Mouse (Mus musculus) heart, embryonic 10.5 days (tissue): Measurements from ENCODE around the gene Dppa5a. TPM values are rescaled to one million over a fixed set of nuclear protein-coding genes. Genes with fewer than 3 reads are reported as not detected.

Source experiments
- DNase-seq: peaks from one replicate; pipeline ENCODE4 v3.0.0-alpha.2; 2017; ENCODE audit warnings: low spot score
- H3K27ac ChIP-seq: fragments of 300-500 bp; sonication (generic); 2 replicates; pipeline ENCODE4 v1.5.1; 2016; ENCODE audit warnings: mild to moderate bottlenecking
- H3K27me3 ChIP-seq: fragments of 300-500 bp; sonication (generic); 2 replicates; pipeline ENCODE4 v1.6.1; 2016; ENCODE audit warnings: mild to moderate bottlenecking; ENCODE audit not compliant: poor library complexity, insufficient read depth, severe bottlenecking
- H3K36me3 ChIP-seq: fragments of 300-500 bp; sonication (generic); 2 replicates; pipeline ENCODE4 v1.6.1; 2016; ENCODE audit warnings: mild to moderate bottlenecking, moderate library complexity
- H3K4me1 ChIP-seq: fragments of 300-500 bp; sonication (generic); 2 replicates; pipeline ENCODE4 v1.6.1; 2016; ENCODE audit warnings: mild to moderate bottlenecking
- H3K4me3 ChIP-seq: fragments of 300-500 bp; sonication (generic); 2 replicates; pipeline ENCODE4 v1.5.1; 2016; ENCODE audit warnings: mild to moderate bottlenecking, moderate library complexity
- H3K9me3 ChIP-seq: fragments of 300-500 bp; sonication (generic); 2 replicates; pipeline ENCODE4 v1.6.1; 2016; ENCODE audit warnings: mild to moderate bottlenecking, moderate library complexity
- WGBS: fragments of 180-500 bp; shearing (Covaris S2); methylation state at CpG from one replicate; pipeline ENCODE4 v1.1.7; 2016; 5-methylcytosine and 5-hydroxymethylcytosine counted together
- polyA plus RNA-seq: library from polyadenylated mRNA; unstranded; fragments of >200 nt; fragmentation: Nextera tagmentation; extraction: Ambion mirVana; gene quantifications from 2 replicates; pipeline ENCODE4 v1.2.1, GENCODE M21; 2016

The Dppa5a gene
- polyA plus RNA-seq, 1 experiment from 2014 or later, result not detected

- H3K4me3 ChIP-seq, result no peak overlapping the region
- 63% methylated on average over 4 of the region's 4 CpGs for WGBS
Measured at GRCm38 (mm10) chr9:78375486-78375885, 7.5 kb upstream of the Dppa5a start.

GRCm38 (mm10) chr9:78374885-78375389 is 7.0 kb upstream of the Dppa5a start:
- H3K9me3 ChIP-seq, result no peaks in the 10 kb centered on the region
- H3K27me3 ChIP-seq, result peaks cover 13% of the 10 kb centered on the region; the same call in 1 of the 2 replicates
- WGBS, result 74% methylated on average over 1 of the region's 1 CpGs
- peaks cover 15% of the 10 kb centered on the region for H3K4me1 ChIP-seq
- no peak for DNase-seq
- H3K27ac ChIP-seq, result no peak overlapping the region
- H3K36me3 ChIP-seq, result no peaks in the 10 kb centered on the region
- no peak overlapping the region for H3K4me3 ChIP-seq

More at GRCm38 (mm10) chr9:78375486-78375885, 7.5 kb upstream of the Dppa5a start:
- no peak overlapping the region for H3K27ac ChIP-seq
- H3K9me3 ChIP-seq, result no peaks in the 10 kb centered on the region
- DNase-seq, result no peak
- no peaks in the 10 kb centered on the region for H3K36me3 ChIP-seq
- peaks cover 13% of the 10 kb centered on the region; the same call in 1 of the 2 replicates for H3K27me3 ChIP-seq
- H3K4me1 ChIP-seq, result peaks cover 15% of the 10 kb centered on the region

GRCm38 (mm10) chr9:78374397-78374796 is 6.4 kb upstream of the Dppa5a start:
- WGBS, result 46% methylated on average over 5 of the region's 5 CpGs
- H3K4me3 ChIP-seq, result no peak overlapping the region
- no peaks in the 10 kb centered on the region for H3K9me3 ChIP-seq
- peaks cover 13% of the 10 kb centered on the region; the same call in 1 of the 2 replicates for H3K27me3 ChIP-seq
- peaks cover 15% of the 10 kb centered on the region for H3K4me1 ChIP-seq
- no peak for DNase-seq
- no peaks in the 10 kb centered on the region for H3K36me3 ChIP-seq
- no peak overlapping the region for H3K27ac ChIP-seq

DNA sequence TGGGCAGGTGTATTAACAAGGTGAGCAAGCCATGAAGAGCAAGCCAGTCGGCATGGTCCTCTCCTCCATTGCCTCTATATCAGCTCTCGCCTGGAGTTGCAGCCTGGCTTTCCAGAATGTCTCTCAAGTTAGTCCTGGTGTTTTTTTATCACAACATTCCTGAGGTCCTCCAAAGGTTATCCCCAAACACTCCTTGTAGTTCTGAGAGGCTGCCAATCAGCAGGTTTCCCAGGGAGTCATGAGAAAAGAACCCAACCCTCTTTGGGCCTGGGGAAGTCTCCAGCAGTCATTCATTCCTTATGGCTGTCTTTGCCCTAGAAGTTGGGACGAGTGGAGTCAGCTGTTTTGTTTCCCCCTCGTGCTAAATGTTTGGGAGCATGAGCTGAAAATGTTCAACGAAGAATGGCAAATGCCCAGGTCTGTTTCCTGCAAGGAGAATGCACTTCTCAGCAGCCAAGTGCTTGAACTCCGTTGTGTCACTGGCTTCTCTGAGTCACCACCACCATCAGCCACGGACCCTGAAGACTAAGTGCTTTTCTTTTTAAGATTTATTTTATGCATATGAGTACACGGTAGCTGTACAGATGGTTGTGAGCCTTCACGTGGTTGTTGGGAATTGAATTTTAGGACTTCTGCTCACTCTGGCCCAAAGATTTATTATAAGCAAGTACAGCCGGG is 5.0 kb upstream of the Dppa5a start:
- no peak for DNase-seq
- Histone ChIP-seq H3K4me3 (no peak overlapping the region), H3K27me3 (peaks cover 10% of the 10 kb centered on the region; the same call in 1 of the 2 replicates), H3K27ac (no peak overlapping the region), H3K9me3 (no peaks in the 10 kb centered on the region), H3K4me1 (peaks cover 9% of the 10 kb centered on the region), H3K36me3 (no peaks in the 10 kb centered on the region)
- 61% methylated on average over 10 of the region's 10 CpGs for WGBS

GRCm38 (mm10) chr9:78371441-78371840 is 3.5 kb upstream of the Dppa5a start:
- no peaks in the 10 kb centered on the region for H3K36me3 ChIP-seq
- peaks cover under 1% of the 10 kb centered on the region; the same call in 1 of the 2 replicates for H3K27me3 ChIP-seq
- no peaks in the 10 kb centered on the region for H3K9me3 ChIP-seq
- peaks cover 5% of the 10 kb centered on the region; the same call in 1 of the 2 replicates for H3K4me1 ChIP-seq
- H3K27ac ChIP-seq, result no peak overlapping the region
- WGBS, result 91% methylated on average over 3 of the region's 3 CpGs
- no peak overlapping the region for H3K4me3 ChIP-seq
- DNase-seq, result no peak

DNA sequence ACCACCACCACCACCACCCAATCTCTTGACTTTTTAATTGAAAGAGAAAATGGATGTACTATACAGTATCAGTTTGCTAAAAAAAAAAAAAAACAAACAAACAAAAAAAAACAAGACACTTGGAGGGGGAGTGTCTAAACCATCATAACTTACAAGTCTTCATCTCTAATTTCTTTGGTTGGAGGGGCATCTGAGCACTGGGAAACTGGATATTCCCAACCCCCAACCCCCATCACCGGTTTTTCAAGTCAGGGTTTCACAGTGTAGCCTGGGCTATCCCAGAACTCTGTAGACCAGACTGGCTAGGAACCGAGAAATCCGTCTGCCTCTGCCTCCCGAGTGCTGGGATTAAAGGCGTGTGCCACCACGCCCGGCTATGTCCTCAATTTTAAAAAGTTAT is 1.8 kb upstream of the Dppa5a start:
- 83% methylated on average over 7 of the region's 7 CpGs for WGBS
- no peak for DNase-seq
- Histone ChIP-seq H3K9me3 (no peaks in the 10 kb centered on the region), H3K36me3 (no peaks in the 10 kb centered on the region), H3K27ac (no peak overlapping the region), H3K4me1 (peaks cover 5% of the 10 kb centered on the region; the same call in 1 of the 2 replicates), H3K4me3 (no peak overlapping the region), H3K27me3 (no peaks in the 10 kb centered on the region)

DNA sequence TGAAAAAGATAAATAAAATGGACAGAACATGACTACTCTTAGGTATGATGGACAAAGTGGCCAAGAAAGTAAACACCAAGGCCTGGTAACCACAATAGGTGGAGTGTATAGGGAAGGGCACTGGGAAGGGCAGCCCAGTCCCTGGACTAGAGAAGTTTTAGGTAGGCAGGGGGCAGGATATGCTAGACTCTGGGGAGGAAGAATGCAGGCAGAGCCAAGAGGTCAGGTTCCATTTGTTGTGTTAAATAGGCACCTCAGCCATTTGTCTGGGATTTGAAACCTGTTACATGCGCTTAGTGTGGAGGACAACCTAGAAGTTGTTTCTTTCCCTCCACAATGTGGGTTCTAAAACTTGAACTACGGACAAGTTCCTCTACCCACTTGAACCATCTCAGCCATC is 1.4 kb upstream of the Dppa5a start:
- no peak overlapping the region for H3K27ac ChIP-seq
- no peaks in the 10 kb centered on the region for H3K36me3 ChIP-seq
- no peaks in the 10 kb centered on the region for H3K27me3 ChIP-seq
- H3K9me3 ChIP-seq, result no peaks in the 10 kb centered on the region
- 84% methylated on average over 2 of the region's 2 CpGs for WGBS
- peaks cover 5% of the 10 kb centered on the region; the same call in 1 of the 2 replicates for H3K4me1 ChIP-seq
- no peak for DNase-seq
- no peak overlapping the region for H3K4me3 ChIP-seq

GRCm38 (mm10) chr9:78368671-78369293 is 805 bp upstream of the Dppa5a start:
- DNase-seq, result no peak
- no peaks in the 10 kb centered on the region for H3K9me3 ChIP-seq
- H3K27me3 ChIP-seq, result no peaks in the 10 kb centered on the region
- no peak overlapping the region for H3K4me3 ChIP-seq
- peaks cover 5% of the 10 kb centered on the region; the same call in 1 of the 2 replicates for H3K4me1 ChIP-seq
- 80% methylated on average over 3 of the region's 3 CpGs for WGBS
- H3K27ac ChIP-seq, result no peak overlapping the region
- H3K36me3 ChIP-seq, result no peaks in the 10 kb centered on the region

DNA sequence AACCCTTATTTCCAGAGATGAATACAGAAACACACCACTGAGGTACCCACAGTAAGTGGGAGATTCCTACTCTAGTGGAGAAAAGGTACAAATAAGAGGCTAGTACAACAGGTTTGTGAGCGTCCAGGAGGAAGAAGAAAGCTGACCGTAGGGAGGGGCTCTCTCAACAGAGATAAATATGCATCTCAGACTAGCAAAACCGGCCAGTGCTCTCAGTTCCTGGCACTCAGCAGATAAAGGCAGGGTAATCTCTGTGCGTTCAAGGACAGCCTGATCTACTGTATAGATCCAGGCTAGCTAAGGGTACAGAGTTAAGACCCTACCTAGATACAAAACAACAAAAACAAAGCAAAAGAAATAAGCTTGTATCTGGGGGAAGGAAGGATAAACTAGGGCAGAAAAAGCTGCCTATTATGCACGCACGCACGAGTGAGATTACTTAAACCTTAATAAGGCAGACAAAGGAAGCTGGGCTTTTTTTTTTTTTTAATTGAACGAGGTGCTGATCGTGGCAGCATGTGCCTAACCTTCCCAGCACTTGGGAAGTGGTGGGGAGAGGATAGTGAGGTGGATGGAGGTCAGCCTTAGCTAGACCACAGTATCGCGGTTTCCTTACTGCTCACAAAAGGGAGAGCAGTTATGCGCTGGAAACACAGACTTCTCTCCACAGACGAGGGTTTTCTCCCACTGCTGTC is 2.0 kb downstream of the Dppa5a start:
- H3K27ac ChIP-seq, result no peak overlapping the region
- no peaks in the 10 kb centered on the region for H3K4me1 ChIP-seq
- no peak overlapping the region for H3K4me3 ChIP-seq
- no peak for DNase-seq
- no peaks in the 10 kb centered on the region for H3K9me3 ChIP-seq
- H3K27me3 ChIP-seq, result no peaks in the 10 kb centered on the region
- WGBS, result 52% methylated on average over 13 of the region's 13 CpGs
- no peaks in the 10 kb centered on the region for H3K36me3 ChIP-seq

GRCm38 (mm10) chr9:78364701-78365100 is 3.3 kb downstream of the Dppa5a start:
- Histone ChIP-seq H3K27ac (no peak overlapping the region), H3K36me3 (no peaks in the 10 kb centered on the region), H3K27me3 (no peaks in the 10 kb centered on the region), H3K9me3 (no peaks in the 10 kb centered on the region), H3K4me3 (no peak overlapping the region), H3K4me1 (no peaks in the 10 kb centered on the region)
- 88% methylated on average over 6 of the region's 6 CpGs for WGBS
- DNase-seq, result no peak

GRCm38 (mm10) chr9:78363374-78363773 is 4.6 kb downstream of the Dppa5a start:
- Histone ChIP-seq H3K4me3 (no peak overlapping the region), H3K36me3 (no peaks in the 10 kb centered on the region), H3K27ac (no peak overlapping the region), H3K27me3 (no peaks in the 10 kb centered on the region), H3K4me1 (no peaks in the 10 kb centered on the region), H3K9me3 (no peaks in the 10 kb centered on the region)
- no peak for DNase-seq
- WGBS, result 72% methylated on average over 6 of the region's 6 CpGs

DNA sequence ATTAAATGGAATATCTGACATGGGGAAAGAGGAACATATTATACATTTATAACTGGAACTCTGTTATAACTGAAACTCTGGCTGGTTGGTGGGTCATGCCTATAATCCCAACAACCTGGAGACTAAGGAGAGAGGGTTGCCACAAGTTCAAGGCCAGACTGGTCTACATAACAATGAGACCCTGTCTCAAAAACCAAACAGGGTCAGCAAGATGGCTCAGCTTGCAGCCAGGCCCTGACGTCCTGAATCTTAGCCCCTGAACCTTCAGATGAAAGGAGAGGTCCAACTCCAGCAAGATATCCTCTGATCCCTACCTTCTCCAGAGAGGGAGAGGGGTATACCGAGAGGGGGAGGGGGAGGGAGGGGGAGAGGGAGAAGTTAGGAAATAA is 7.5 kb downstream of the Dppa5a start:
- H3K4me1 ChIP-seq, result no peaks in the 10 kb centered on the region
- H3K4me3 ChIP-seq, result no peak overlapping the region
- H3K36me3 ChIP-seq, result no peaks in the 10 kb centered on the region
- 24% methylated on average over 2 of the region's 2 CpGs for WGBS
- no peak overlapping the region for H3K27ac ChIP-seq
- DNase-seq, result no peak
- H3K27me3 ChIP-seq, result no peaks in the 10 kb centered on the region
- no peaks in the 10 kb centered on the region for H3K9me3 ChIP-seq
